Mouse (Mus musculus) megakaryocyte, embryonic 14.5 days (primary cell): ENCODE measurements around the gene Tnpo1.

Experiments used
- FLI1 ChIP-seq: IDR thresholded peaks from 2 replicates; pipeline ENCODE4 v1.6.1; 2012; ENCODE audit warnings: low read length, inconsistent platforms, mixed read lengths
- GATA1 ChIP-seq: IDR thresholded peaks from 3 replicates; pipeline ENCODE4 v1.6.1; 2012; ENCODE audit warnings: mixed read lengths, low read length, inconsistent platforms, borderline replicate concordance

- TF ChIP-seq GATA1 (no peak), FLI1 (no peak)
These were observed 535 bp downstream of the Tnpo1 start for GRCm38 (mm10) chr13:98925486-98926212.
